ENCODE assay signal across 27 mouse cellular contexts in the genomic region with DNA sequence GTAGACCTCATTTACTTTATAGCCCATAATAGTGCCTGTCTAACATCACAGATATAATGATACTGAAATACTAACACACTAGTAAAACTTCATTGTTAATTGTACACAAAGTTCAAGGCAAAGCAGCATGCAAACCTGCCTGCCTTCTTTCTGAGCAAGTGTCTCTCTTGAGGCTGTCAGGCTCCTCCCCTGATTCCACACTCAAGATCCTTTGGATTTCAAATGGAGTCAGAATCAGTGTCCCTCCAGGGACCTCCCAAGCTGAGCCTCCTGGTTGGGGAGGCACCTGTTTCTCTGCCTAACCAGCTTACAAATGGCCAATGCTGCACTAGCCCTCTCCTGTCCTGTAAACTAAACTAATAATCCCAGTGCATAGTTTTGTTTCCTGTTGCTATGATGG.
"Had no signal": no experiment of that assay in that cellular context is flagged by ENCODE, and none has a peak within 500 bp of the region (broad histone marks: within the 10 kb centered on the region; RNA-seq: fewer than 3 reads in every experiment).

No protein-coding gene starts in this region.

- H3K27ac ChIP-seq: embryonic facial prominence, embryonic 10.5 days; embryonic facial prominence, embryonic 12.5 days; embryonic facial prominence, embryonic 13.5 days; embryonic facial prominence, embryonic 15.5 days; forebrain, embryonic 10.5 days; forebrain, embryonic 12.5 days; forebrain, embryonic 13.5 days; forebrain, embryonic 15.5 days; gastrocnemius, adult 2 months; heart, adult 2 months had no signal

- H3K9ac ChIP-seq: embryonic facial prominence, embryonic 12.5 days; embryonic facial prominence, embryonic 13.5 days; embryonic facial prominence, embryonic 15.5 days; forebrain, embryonic 12.5 days; forebrain, embryonic 13.5 days; forebrain, embryonic 15.5 days; forebrain, postnatal 0 days had no signal

- ATAC-seq: forebrain, embryonic 13.5 days; forebrain, embryonic 14.5 days; forebrain, embryonic 15.5 days; forebrain, embryonic 16.5 days; forebrain, postnatal 0 days had no signal

- DNase-seq: cerebellum, adult 9-10 months; cerebellum, adult 9-11 months; cerebellum, postnatal 10 days; cerebellum, postnatal 14 days; cerebellum, postnatal 25 days; cerebellum, postnatal 36 days; embryo, embryonic 11 days; forebrain, postnatal 0 days; gastrocnemius, adult 2 months; gastrocnemius, postnatal 10 days; gastrocnemius, postnatal 14 days; gastrocnemius, postnatal 25 days; gastrocnemius, postnatal 36 days; heart, adult 11 months; heart, adult 18-20 months; heart, adult 2 months had no signal

- H3K4me1 ChIP-seq: embryonic facial prominence, embryonic 10.5 days; embryonic facial prominence, embryonic 12.5 days; embryonic facial prominence, embryonic 13.5 days; embryonic facial prominence, embryonic 15.5 days; forebrain, embryonic 10.5 days; forebrain, embryonic 12.5 days; forebrain, embryonic 13.5 days; forebrain, embryonic 15.5 days had no signal

- H3K36me3 ChIP-seq: embryonic facial prominence, embryonic 10.5 days; embryonic facial prominence, embryonic 12.5 days; embryonic facial prominence, embryonic 13.5 days; embryonic facial prominence, embryonic 15.5 days; forebrain, embryonic 10.5 days; forebrain, embryonic 12.5 days; forebrain, embryonic 15.5 days had no signal

- H3K9me3 ChIP-seq: embryonic facial prominence, embryonic 10.5 days; embryonic facial prominence, embryonic 12.5 days; embryonic facial prominence, embryonic 13.5 days; embryonic facial prominence, embryonic 15.5 days; forebrain, embryonic 10.5 days; forebrain, embryonic 12.5 days; forebrain, embryonic 13.5 days; forebrain, embryonic 15.5 days had no signal

- H3K4me2 ChIP-seq: embryonic facial prominence, embryonic 12.5 days; embryonic facial prominence, embryonic 13.5 days; embryonic facial prominence, embryonic 15.5 days; forebrain, embryonic 12.5 days; forebrain, embryonic 13.5 days; forebrain, embryonic 15.5 days had no signal

- H3K4me3 ChIP-seq: embryonic facial prominence, embryonic 10.5 days; embryonic facial prominence, embryonic 12.5 days; embryonic facial prominence, embryonic 13.5 days; embryonic facial prominence, embryonic 15.5 days; erythroblast, embryonic 14.5 days; forebrain, embryonic 10.5 days; forebrain, embryonic 12.5 days; forebrain, embryonic 13.5 days; forebrain, embryonic 15.5 days; gastrocnemius, adult 2 months; heart, adult 2 months had no signal

- H3K27me3 ChIP-seq: embryonic facial prominence, embryonic 12.5 days; embryonic facial prominence, embryonic 13.5 days; embryonic facial prominence, embryonic 15.5 days; forebrain, embryonic 12.5 days; forebrain, embryonic 13.5 days; forebrain, embryonic 15.5 days had no signal
